Mouse (Mus musculus) kidney, postnatal 0 days (tissue): ENCODE data around the gene Gtf3c4. TPM values are rescaled to one million over a fixed set of nuclear protein-coding genes. Genes with fewer than 3 reads are reported as not detected.
A peak's percentile ranks its signal among the peaks of the same experiment; 100 is the strongest.

ENCODE experiments used
- ATAC-seq: fragments of 200-750 bp; cut with Nextera tagmentation; replicated peaks from 2 replicates; pipeline ENCODE4 v1.8.0; 2017; ENCODE audit warnings: low read depth, moderate number of reproducible peaks, moderate TSS enrichment, moderate library complexity; ENCODE audit not compliant: low FRiP score
- DNase-seq: peaks from one replicate; pipeline ENCODE4 v3.0.0-alpha.2; 2016; ENCODE audit warnings: low spot score
- H3K27ac ChIP-seq: fragments of 300-500 bp; sonication (generic); 2 replicates; pipeline ENCODE4 v1.5.1; 2014; ENCODE audit warnings: mild to moderate bottlenecking
- H3K27me3 ChIP-seq: fragments of 300-500 bp; sonication (generic); 2 replicates; pipeline ENCODE4 v1.6.1; 2014; ENCODE audit warnings: low read length, mixed read lengths; ENCODE audit not compliant: insufficient read depth
- H3K36me3 ChIP-seq: fragments of 300-500 bp; sonication (generic); 2 replicates; pipeline ENCODE4 v1.6.1; 2014; ENCODE audit warnings: low read length, mixed read lengths; ENCODE audit not compliant: insufficient read depth
- H3K4me1 ChIP-seq: fragments of 300-500 bp; sonication (generic); replicated peaks from 2 replicates; pipeline ENCODE4 v1.6.1; 2014; ENCODE audit warnings: antibody characterized with exemption, low read length, mixed read lengths; ENCODE audit not compliant: insufficient read depth
- H3K4me2 ChIP-seq: fragments of 300-500 bp; sonication (generic); 2 replicates; pipeline ENCODE4 v1.6.1; 2014; ENCODE audit warnings: mild to moderate bottlenecking, low read length, moderate library complexity, mixed read lengths
- H3K4me3 ChIP-seq: fragments of 300-500 bp; sonication (generic); replicated peaks from 2 replicates; pipeline ENCODE4 v1.5.1; 2014; ENCODE audit warnings: low read depth, low read length
- H3K9ac ChIP-seq: fragments of 300-500 bp; sonication (generic); 2 replicates; pipeline ENCODE4 v1.6.1; 2014; ENCODE audit warnings: low read depth, low read length
- H3K9me3 ChIP-seq: fragments of 300-500 bp; sonication (generic); replicated peaks from 2 replicates; pipeline ENCODE4 v1.6.1; 2016; ENCODE audit warnings: low read length, inconsistent platforms, mixed read lengths
- CTCF ChIP-seq: IDR thresholded peaks from 2 replicates; pipeline ENCODE4 v1.5.1; 2016; ENCODE audit warnings: antibody characterized with exemption, low read depth, mild to moderate bottlenecking, moderate library complexity
- WGBS: fragments of 180-500 bp; shearing (Covaris S2); extraction: QIAGEN DNeasy Blood & Tissue Kit; methylation state at CpG from one replicate; pipeline ENCODE4 v1.1.7; 2014; 5-methylcytosine and 5-hydroxymethylcytosine counted together
- polyA plus RNA-seq: library from polyadenylated mRNA; unstranded; fragments of >200 nt; fragmentation: Nextera tagmentation; extraction: Ambion mirVana; gene quantifications from 2 replicates; pipeline ENCODE4 v1.2.1, GENCODE M21; 2015

The Gtf3c4 gene
- polyA plus RNA-seq, 1 experiment from 2014 or later = 9.9 TPM

- 55% methylated on average over 7 of the region's 7 CpGs for WGBS
- Histone ChIP-seq H3K27ac (no peak overlapping the region), H3K36me3 (peaks cover 22% of the 10 kb centered on the region), H3K4me2 (no peak overlapping the region), H3K27me3 (no peaks in the 10 kb centered on the region), H3K4me1 (no peaks in the 10 kb centered on the region), H3K9ac (no peak overlapping the region), H3K4me3 (no peak overlapping the region), H3K9me3 (no peaks in the 10 kb centered on the region)
- no peak for TF ChIP-seq CTCF
- no peak for DNase-seq
- ATAC-seq = no peak
Measured at GRCm38 (mm10) chr2:28867495-28867894, 27.3 kb upstream of the Gtf3c4 start.

GRCm38 (mm10) chr2:28863857-28864256, 23.7 kb upstream of the Gtf3c4 start:
- Histone ChIP-seq H3K36me3 (peaks cover 41% of the 10 kb centered on the region), H3K4me2 (no peak overlapping the region), H3K27ac (no peak overlapping the region), H3K4me1 (no peaks in the 10 kb centered on the region), H3K27me3 (no peaks in the 10 kb centered on the region), H3K9me3 (no peaks in the 10 kb centered on the region), H3K4me3 (no peak overlapping the region), H3K9ac (no peak overlapping the region)
- DNase-seq = no peak
- no peak for ATAC-seq
- TF ChIP-seq CTCF = peak; percentile 46; the same call in 1 of the 2 replicates

GRCm38 (mm10) chr2:28860678-28861423, 20.7 kb upstream of the Gtf3c4 start:
- no peak overlapping the region for H3K9ac ChIP-seq
- ATAC-seq (no peak), DNase-seq (no peak)
- peaks cover 55% of the 10 kb centered on the region for H3K36me3 ChIP-seq
- WGBS = 92% methylated on average over 8 of the region's 8 CpGs
- H3K4me3 ChIP-seq = no peak overlapping the region
- no peak for TF ChIP-seq CTCF
- H3K4me1 ChIP-seq = no peaks in the 10 kb centered on the region
- H3K27ac ChIP-seq = no peak overlapping the region
- H3K4me2 ChIP-seq = no peak overlapping the region
- no peaks in the 10 kb centered on the region for H3K27me3 ChIP-seq
- no peaks in the 10 kb centered on the region for H3K9me3 ChIP-seq

GRCm38 (mm10) chr2:28859303-28859702, 19.1 kb upstream of the Gtf3c4 start:
- no peaks in the 10 kb centered on the region for H3K9me3 ChIP-seq
- peaks cover 49% of the 10 kb centered on the region for H3K36me3 ChIP-seq
- TF ChIP-seq CTCF = no peak
- H3K27me3 ChIP-seq = no peaks in the 10 kb centered on the region
- ATAC-seq (no peak), DNase-seq (no peak)
- no peak overlapping the region for H3K4me2 ChIP-seq
- 93% methylated on average over 4 of the region's 4 CpGs for WGBS
- H3K9ac ChIP-seq = no peak overlapping the region
- H3K4me3 ChIP-seq = no peak overlapping the region
- H3K27ac ChIP-seq = no peak overlapping the region
- no peaks in the 10 kb centered on the region for H3K4me1 ChIP-seq

- no peak for ATAC-seq
- TF ChIP-seq CTCF = peak; percentile 39; the same call in 1 of the 2 replicates
- Histone ChIP-seq H3K36me3 (peaks cover 33% of the 10 kb centered on the region), H3K4me1 (no peaks in the 10 kb centered on the region), H3K4me3 (no peak overlapping the region), H3K9me3 (no peaks in the 10 kb centered on the region), H3K27me3 (no peaks in the 10 kb centered on the region), H3K4me2 (no peak overlapping the region), H3K27ac (no peak overlapping the region), H3K9ac (no peak overlapping the region)
- WGBS = 89% methylated on average over 2 of the region's 2 CpGs
- DNase-seq = peak; percentile 17
Measured at GRCm38 (mm10) chr2:28855773-28856172, 15.6 kb upstream of the Gtf3c4 start.

GRCm38 (mm10) chr2:28852594-28852993, 12.4 kb upstream of the Gtf3c4 start:
- Histone ChIP-seq H3K9me3 (no peaks in the 10 kb centered on the region), H3K36me3 (peaks cover 27% of the 10 kb centered on the region), H3K27me3 (no peaks in the 10 kb centered on the region), H3K4me3 (no peak overlapping the region), H3K27ac (no peak overlapping the region), H3K4me2 (no peak overlapping the region), H3K4me1 (no peaks in the 10 kb centered on the region), H3K9ac (no peak overlapping the region)
- no peak for ATAC-seq
- WGBS = 93% methylated on average over 3 of the region's 3 CpGs
- no peak for DNase-seq
- TF ChIP-seq CTCF = no peak

GRCm38 (mm10) chr2:28848879-28849278, 8.7 kb upstream of the Gtf3c4 start:
- Histone ChIP-seq H3K4me3 (no peak overlapping the region), H3K27ac (no peak overlapping the region), H3K4me2 (no peak overlapping the region), H3K27me3 (no peaks in the 10 kb centered on the region), H3K36me3 (peaks cover 27% of the 10 kb centered on the region), H3K9ac (no peak overlapping the region), H3K9me3 (no peaks in the 10 kb centered on the region), H3K4me1 (no peaks in the 10 kb centered on the region)
- WGBS = 81% methylated on average over 2 of the region's 2 CpGs
- no peak for TF ChIP-seq CTCF
- no peak for ATAC-seq
- no peak for DNase-seq
